Mouse (Mus musculus) central nervous system, embryonic 14 days (tissue): ENCODE data around the gene Gpr179. TPM values are rescaled to one million over a fixed set of nuclear protein-coding genes. Genes with fewer than 3 reads are reported as not detected.

Experiments
- polyA plus RNA-seq: library from polyadenylated mRNA; depleted of rRNA; stranded (reverse); fragments of >200 nt; gene quantifications from 2 replicates; pipeline ENCODE4 v1.2.3, GENCODE M21; 2012; rRNA removed

The Gpr179 gene
- polyA plus RNA-seq: 0.31 and 0.36 TPM in 2 replicates

GRCm38 (mm10) chr11:97352027-97352684 lies at the start of gene Gpr179:
Gene Gpr179 (minus strand): TSS chr11:97352077.

DNA sequence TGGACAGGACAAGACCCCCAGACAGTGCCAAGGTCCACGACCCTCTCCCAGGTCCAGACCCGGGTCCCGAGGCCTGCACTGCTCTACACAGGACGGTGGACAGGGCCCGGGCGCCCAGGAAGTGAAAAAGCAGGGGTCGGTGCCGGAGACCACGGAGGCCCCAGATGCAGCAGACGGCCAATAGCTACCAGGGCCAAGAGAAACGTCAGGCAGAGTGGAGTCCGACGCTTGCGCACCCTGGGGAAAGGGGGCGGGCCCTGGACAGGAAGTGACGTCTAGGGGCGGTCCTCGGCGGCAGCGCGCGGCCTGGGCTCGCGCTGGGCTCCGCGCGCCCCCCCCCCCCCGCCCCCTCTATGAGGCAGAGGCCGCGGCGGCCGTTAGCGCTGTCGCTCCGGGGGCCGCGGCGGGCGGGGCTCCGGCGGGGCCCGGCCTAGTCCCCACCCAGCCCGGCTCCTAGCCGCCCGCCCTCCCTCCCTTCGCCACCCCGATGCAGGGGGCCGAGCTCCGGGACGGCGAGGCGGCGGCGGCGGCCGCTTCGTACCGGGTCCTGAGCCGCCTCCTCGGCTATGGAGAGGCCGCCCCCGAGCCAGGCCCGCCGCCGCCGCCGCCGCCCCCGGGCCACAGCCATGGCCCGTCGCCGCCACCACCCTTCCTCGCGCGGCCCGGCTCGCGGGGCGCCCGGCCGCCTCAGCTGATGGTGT lies 10.2 kb upstream of the Gpr179 start, which contains the start of gene Socs7:
Gene Socs7 (plus strand): TSS at position 604 of the 701 bp plus-strand sequence.

DNA sequence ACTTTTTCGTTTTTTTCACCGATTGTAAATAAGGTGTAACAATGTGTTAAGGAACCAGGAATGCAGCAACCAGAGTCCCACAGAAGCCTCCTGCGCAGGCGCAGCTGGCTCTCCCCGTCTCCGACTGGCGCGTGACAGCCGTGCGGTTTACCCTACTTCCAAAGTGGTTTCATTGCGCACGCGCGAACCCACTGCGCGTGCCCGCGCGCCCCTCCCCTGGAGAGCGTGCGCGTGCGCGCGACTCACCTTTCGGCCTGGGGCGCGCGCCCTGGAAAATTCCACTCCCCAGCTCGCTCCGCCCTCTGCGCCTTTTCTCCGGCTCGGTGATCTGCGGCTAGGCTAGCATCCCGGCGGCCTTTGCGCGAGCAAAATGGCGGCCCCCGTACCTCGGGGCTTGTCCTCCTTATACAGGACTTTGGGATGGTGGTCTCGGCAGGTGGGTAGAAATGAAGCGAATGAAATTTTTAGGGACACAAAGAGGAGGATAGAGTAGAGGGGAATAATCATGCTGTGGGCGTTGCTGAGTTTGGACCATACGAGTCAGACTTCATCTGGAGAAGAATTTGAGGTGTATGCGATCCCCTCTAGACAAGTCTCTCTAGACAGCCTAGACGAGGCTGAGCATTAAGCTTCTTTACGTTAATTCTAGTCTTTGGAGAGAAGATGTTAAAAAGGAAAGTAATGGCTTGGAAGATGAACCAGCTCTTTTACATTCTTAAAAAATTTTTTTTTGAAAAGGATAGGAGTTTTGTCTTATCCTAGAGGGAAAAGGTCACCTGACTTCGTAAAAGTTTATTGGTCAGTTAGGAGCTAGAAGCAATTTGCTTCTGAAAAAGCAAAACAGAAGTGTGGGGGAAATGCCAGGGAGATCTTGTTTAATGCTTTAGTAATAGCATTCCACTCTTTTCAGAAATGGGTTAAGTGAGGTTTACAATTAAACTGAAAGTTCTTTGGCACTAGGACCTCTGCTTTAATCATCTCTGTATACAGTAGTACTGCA lies 36.1 kb downstream of the Gpr179 start, which contains the start of gene Mrpl45:
Gene Mrpl45 (plus strand): TSS at position 213 of the 1,000 bp plus-strand sequence.

Other genes starting within 250 kb of the Gpr179 start
- gene Tbx21, start 236.7 kb downstream of the Gpr179 start, polyA plus RNA-seq: 0.10 and 0.17 TPM in 2 replicates
- gene Tbkbp1, start 200.6 kb downstream of the Gpr179 start, polyA plus RNA-seq: 53.9 and 64.0 TPM in 2 replicates
- 135 and 137 TPM in 2 replicates for gene Kpnb1, start 164.2 kb downstream of the Gpr179 start, polyA plus RNA-seq
- gene Npepps, start 71.4 kb downstream of the Gpr179 start, polyA plus RNA-seq: 102 and 105 TPM in 2 replicates
- gene Mrpl45, start 36.4 kb downstream of the Gpr179 start, polyA plus RNA-seq: 26.5 and 26.7 TPM in 2 replicates
- 27.7 and 31.3 TPM in 2 replicates for gene Socs7, start 10.5 kb upstream of the Gpr179 start, polyA plus RNA-seq
- 22.6 and 28.7 TPM in 2 replicates for gene Arhgap23, start 63.5 kb upstream of the Gpr179 start, polyA plus RNA-seq
- gene 4933428G20Rik, start 148.3 kb upstream of the Gpr179 start, polyA plus RNA-seq: 0.13 and 0.14 TPM in 2 replicates
- 43.7 and 46.2 TPM in 2 replicates for gene Srcin1, start 224.1 kb upstream of the Gpr179 start, polyA plus RNA-seq